Mouse (Mus musculus): ENCODE results near the gene D630003M21Rik.

GRCm38 (mm10) chr2:158194945-158195640 is 33.9 kb downstream of the D630003M21Rik start:
- TF ChIP-seq POLR2A (IDR thresholded peaks at IDR 0.05; ENCODE audit: control insufficient read depth, extremely low read depth, insufficient read depth, low read length, poor library complexity) (no peak), CTCF (IDR thresholded peaks at IDR 0.05; ENCODE audit: borderline replicate concordance, control insufficient read depth, extremely low read depth, insufficient read depth, low read length, poor library complexity) (no peak)

Data from thymus, adult 2 months (tissue).